Mouse (Mus musculus): Measurements from ENCODE around the gene Gm20696. TPM values are rescaled to one million over a fixed set of nuclear protein-coding genes. Genes with fewer than 3 reads are reported as not detected.

Gene Gm20696
- total and polyA plus RNA-seq, 3 experiments, result 0.59 TPM; not detected in 2

- TF ChIP-seq CHD1 (IDR thresholded peaks at IDR 0.05; ENCODE audit: low read depth, low read length) (0 out of 2 replicates have a peak, but pooled peaks have one; percentile 77), ZNF384 (IDR thresholded peaks at IDR 0.05; ENCODE audit: low read depth, low read length) (no peak), MXI1 (IDR thresholded peaks at IDR 0.05; ENCODE audit: low read depth, low read length) (peak; percentile 41), EP300 (IDR thresholded peaks at IDR 0.05; ENCODE audit: low read length) (peak; percentile 93), ZKSCAN1 (IDR thresholded peaks at IDR 0.05; ENCODE audit: borderline replicate concordance, low read depth, low read length) (no peak), KAT2A (IDR thresholded peaks at IDR 0.05; ENCODE audit: insufficient replicate concordance, low read length) (0 out of 2 replicates have a peak, but pooled peaks have one; percentile 29), SMC3 (IDR thresholded peaks at IDR 0.05; ENCODE audit: low read depth, low read length) (no peak)
These were observed 910 bp downstream of the Gm20696 start (continued) for GRCm38 (mm10) chr6:99665457-99666317.

- Histone ChIP-seq H3K9me3 (replicated peaks; ENCODE audit: low read length) (no peaks in the 10 kb centered on the region), H3K36me3 (replicated peaks in 1 of 2; ENCODE audit: control insufficient read depth in 1 of 2, insufficient read depth in 1 of 2, low read length in 1 of 2) (peaks cover 0 to 34% of the 10 kb centered on the region in 2 experiments), H3K79me2 (replicated peaks; ENCODE audit: control insufficient read depth, extremely low read depth, insufficient read depth, poor library complexity, severe bottlenecking) (peaks cover 10% of the 10 kb centered on the region; the same call in 1 of the 2 replicates), H3K9ac (ENCODE audit: insufficient read depth, low read depth) (no peak overlapping the region; the same call in 1 of the 2 replicates), H3K27me3 (replicated peaks) (peaks cover 2% of the 10 kb centered on the region), H3K27ac (ENCODE audit: insufficient read depth, low read depth) (no peak overlapping the region), H3K4me3 (replicated peaks in 1 of 3; ENCODE audit: low read depth in 2 of 3, low read length in 2 of 3, poor library complexity in 1 of 3) (no peak overlapping the region), H3K4me2 (ENCODE audit: insufficient read depth, low read depth, poor library complexity, severe bottlenecking) (peak overlapping the region; percentile 29), H3K4me1 (ENCODE audit: control insufficient read depth in 1 of 2, insufficient read depth in 2 of 2) (peaks cover 24 to 42% of the 10 kb centered on the region in 2 experiments)
- in situ Hi-C loops (cut with MboI; ENCODE audit: low pct_ligation_motif_present, low pct_unique_long_range_greater_than_20kb, low sequenced_read_pairs) (loop anchor here (25.0 kb wide), 1 partner anchor 124 kb away; no protein-coding TSS in a partner anchor), dilution Hi-C loops (cut with MboI; ENCODE audit: extremely low pct_ligation_motif_present, extremely low pct_unique_long_range_greater_than_20kb, low sequenced_read_pairs) (no loop called here)
- 0 out of 2 replicates have a peak, but pooled peaks have one; percentile 10 for TF ChIP-seq NRF1 (IDR thresholded peaks at IDR 0.05; ENCODE audit: low read depth, low read length)
- TF ChIP-seq ETS1 (conservative IDR thresholded peaks at IDR 0.05; ENCODE audit: low read depth, low read length), result no peak
- no peak for TF ChIP-seq CHD2 (IDR thresholded peaks at IDR 0.05; ENCODE audit: low read length)
- TF ChIP-seq JUND (conservative IDR thresholded peaks at IDR 0.05; ENCODE audit: low read depth, low read length), result 0 out of 2 replicates have a peak, but pooled peaks have one; percentile 25
- peak; percentile 63 for TF ChIP-seq BHLHE40 (IDR thresholded peaks at IDR 0.05; ENCODE audit: low read depth, low read length)
- TF ChIP-seq SIN3A (IDR thresholded peaks at IDR 0.05; ENCODE audit: low read length), result no peak
- 0 out of 2 replicates have a peak, but pooled peaks have one; percentile 8 for TF ChIP-seq MYC (IDR thresholded peaks at IDR 0.05; ENCODE audit: low read depth, low read length)
- TF ChIP-seq ELF1 (IDR thresholded peaks at IDR 0.05; ENCODE audit: low read depth, low read length), result peak; percentile 12; the same call in 1 of the 2 replicates
- peak; percentile 45; the same call in 1 of the 2 replicates for TF ChIP-seq TCF12 (IDR thresholded peaks at IDR 0.05; ENCODE audit: low read depth, low read length)
- peak; percentile 4; the same call in 1 of the 2 replicates for TF ChIP-seq JUN (IDR thresholded peaks at IDR 0.05; ENCODE audit: insufficient read depth, low read depth, low read length)
- no peak for TF ChIP-seq HCFC1 (IDR thresholded peaks at IDR 0.05; ENCODE audit: low read depth, low read length)
- 0 out of 2 replicates have a peak, but pooled peaks have one; percentile 43 for TF ChIP-seq CHD1 (IDR thresholded peaks at IDR 0.05; ENCODE audit: low read depth, low read length)
- peak; percentile 70 for TF ChIP-seq IRF4 (IDR thresholded peaks at IDR 0.05; ENCODE audit: low read depth, low read length)
- no peak for TF ChIP-seq MAZ (IDR thresholded peaks at IDR 0.05; ENCODE audit: low read depth, low read length)
- peak; percentile 39 for DNase-seq (ENCODE audit: extremely low read depth)
These were observed 3.4 kb downstream of the Gm20696 start for GRCm38 (mm10) chr6:99663232-99663631.
